Mouse (Mus musculus) cerebellum, adult 11 months (tissue): Measurements from ENCODE around the gene Olfr156.
"Not testable (repeated sequence)": the region's sequence is repeated elsewhere in the genome, so short reads cannot be mapped to it uniquely, and the experiment has no call there.

Experiments used
- DNase-seq: peaks from one replicate; pipeline ENCODE4 v3.0.0; 2022

Olfr156 gene

DNA sequence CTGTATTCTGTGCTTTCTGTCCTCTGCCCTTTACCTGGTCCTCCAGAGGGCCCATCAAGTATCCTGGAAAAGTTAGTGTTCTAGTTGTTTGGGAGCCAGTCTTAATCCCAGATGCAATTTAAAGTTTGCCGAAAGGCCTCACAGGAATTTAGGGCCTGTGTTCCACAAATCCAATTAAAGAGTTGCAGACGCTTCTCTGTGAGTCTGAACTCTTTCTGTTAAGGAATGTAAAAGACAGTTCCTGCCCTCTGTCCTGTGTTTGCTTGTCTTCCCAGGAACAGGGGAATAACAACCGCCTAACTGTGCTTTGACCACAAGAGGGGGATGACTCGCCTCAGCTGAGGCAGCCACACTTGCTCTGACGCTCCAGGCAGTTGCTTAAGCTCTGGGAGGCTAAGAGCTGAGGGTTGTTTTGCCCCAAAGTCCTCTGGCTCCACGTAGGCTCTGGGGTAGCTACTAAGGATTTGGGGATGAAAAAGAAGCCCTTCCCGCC lies at the start of gene Olfr156:
Gene Olfr156, minus strand, starts transcription at position 51 of the 493 bp plus-strand sequence.
- DNase-seq, result no peak

DNA sequence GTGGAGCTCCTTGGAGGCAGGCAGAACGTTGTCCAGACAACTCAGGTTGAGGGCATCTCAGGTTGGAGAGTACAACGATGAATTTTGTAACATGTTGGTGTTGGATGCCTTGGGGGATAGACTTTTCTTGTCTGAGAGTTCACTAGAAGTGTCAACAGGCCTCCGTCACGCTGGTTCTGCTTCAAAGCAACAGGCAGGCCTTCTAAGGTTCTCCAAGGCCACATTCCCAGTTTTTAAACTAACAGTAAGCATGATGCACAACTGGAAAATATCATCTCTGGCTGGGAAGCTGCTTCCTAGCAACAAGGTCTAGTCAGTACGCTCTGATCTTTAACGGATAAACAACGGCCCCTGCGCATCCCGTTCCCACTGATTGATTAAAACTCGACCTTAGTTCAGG lies 46.1 kb upstream of the Olfr156 start:
- no peak for DNase-seq

- no peak for DNase-seq
Measured at GRCm38 (mm10) chr4:43863298-43863697, 39.6 kb upstream of the Olfr156 start.

DNA sequence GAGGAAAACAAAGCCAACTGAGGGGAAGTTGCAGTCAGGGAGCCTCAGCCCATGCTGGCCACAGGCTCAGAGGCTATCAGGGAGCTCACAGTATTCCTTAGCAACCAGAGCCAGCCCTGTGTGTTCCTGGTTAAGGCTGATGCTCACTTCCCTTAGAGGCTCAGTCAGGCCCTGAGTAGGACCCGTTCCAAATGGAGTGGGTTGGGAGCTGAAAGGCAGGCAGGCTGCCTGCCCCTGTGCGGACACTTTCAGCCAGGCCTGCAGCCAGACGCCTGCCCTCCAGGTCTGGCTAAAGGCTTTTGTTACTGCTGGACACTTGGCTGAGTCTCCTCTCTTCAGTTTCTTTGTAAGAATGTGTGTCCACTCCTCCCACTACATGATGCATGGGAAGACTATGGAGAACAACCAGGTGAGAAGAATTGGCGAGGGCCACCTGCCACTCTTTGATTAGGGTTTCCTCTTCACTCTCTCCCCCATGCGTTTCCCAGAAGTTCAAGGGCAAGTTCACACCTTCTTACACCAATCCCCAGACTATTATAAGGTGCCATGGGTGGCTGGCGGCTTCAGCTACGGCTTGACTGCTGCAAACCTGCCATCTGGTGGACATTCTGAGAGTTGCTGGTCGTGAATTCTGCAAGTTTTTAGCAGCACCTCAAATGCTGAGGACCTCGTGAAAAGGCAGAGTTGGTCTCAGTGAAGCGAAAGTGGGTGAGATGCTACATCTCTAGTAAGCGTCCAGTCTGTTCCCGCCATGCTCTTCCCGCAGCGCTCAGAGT lies 37.2 kb upstream of the Olfr156 start:
- DNase-seq, result peak; percentile 48

DNA sequence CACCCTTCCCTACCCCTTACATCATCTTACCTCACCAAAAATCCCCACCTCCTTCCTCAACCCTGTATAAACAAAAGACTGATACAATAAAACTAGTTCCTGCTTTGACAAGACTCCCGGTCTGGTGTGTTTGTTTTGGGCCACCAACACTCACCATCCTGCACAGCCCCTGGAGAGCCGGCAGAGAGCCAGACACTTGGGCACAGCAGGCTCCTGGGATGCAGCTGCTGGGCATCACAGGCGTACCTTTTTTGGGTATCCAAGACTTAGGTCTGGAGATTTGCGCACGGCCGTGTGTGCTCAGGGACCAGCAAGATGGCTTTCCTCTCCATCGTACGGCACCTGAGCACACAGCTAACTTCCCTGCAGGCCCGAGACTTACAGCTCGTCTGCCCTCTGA lies 36.2 kb upstream of the Olfr156 start:
- no peak for DNase-seq

GRCm38 (mm10) chr4:43854101-43854500 lies 30.4 kb upstream of the Olfr156 start:
- DNase-seq, result no peak

DNA sequence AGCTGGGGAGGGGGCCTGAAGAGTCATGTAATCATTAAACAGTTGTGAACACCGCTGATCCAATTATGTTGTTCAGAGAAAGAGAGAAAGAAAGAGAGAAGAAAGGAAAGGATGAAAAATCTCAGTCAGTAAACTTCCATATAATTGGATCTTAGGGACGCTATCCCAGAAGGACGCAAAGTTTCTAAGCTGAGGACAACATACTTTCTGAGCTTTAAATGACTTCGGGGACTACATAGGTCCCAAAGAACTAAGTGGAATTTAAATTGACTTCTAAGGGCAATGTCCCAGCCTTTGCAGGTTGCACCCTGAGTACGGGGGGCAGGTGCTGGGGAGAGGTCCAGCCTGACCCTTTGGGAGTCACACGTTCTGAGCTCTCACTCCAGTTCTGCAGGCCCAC lies 27.6 kb upstream of the Olfr156 start, which contains the start of gene Olfr155:
Gene Olfr155, plus strand, starts transcription at position 301 of the 400 bp plus-strand sequence.
- DNase-seq, result no peak

DNA sequence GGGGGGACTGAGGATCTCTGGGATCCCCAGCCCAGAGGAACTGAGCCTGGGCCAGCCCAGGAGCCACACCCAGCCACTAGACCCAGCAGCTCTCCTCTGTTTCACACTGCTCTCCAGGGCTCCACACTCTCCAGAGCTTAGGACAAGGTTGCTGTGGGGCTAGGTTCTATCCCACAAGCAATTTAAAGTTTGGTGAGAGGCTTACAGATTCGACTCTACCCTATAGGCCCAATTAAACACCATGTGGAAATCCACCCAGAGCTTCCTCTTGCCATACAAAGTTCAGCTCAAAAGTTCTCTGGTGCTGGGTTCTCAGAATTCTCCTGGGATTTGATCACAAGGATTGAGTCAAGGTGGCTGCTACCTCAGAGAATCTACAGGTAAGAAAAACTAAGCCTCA lies 16.4 kb upstream of the Olfr156 start, which contains the start of gene Olfr157:
Gene Olfr157, minus strand, starts transcription at position 101 of the 400 bp plus-strand sequence.
- DNase-seq, result no peak

- DNase-seq, result no peak
Measured at GRCm38 (mm10) chr4:43838326-43838725, 14.6 kb upstream of the Olfr156 start.

- no peak for DNase-seq
Measured at GRCm38 (mm10) chr4:43834749-43835148, 11.1 kb upstream of the Olfr156 start.

GRCm38 (mm10) chr4:43833752-43834151 lies 10.1 kb upstream of the Olfr156 start:
- DNase-seq, result no peak

DNA sequence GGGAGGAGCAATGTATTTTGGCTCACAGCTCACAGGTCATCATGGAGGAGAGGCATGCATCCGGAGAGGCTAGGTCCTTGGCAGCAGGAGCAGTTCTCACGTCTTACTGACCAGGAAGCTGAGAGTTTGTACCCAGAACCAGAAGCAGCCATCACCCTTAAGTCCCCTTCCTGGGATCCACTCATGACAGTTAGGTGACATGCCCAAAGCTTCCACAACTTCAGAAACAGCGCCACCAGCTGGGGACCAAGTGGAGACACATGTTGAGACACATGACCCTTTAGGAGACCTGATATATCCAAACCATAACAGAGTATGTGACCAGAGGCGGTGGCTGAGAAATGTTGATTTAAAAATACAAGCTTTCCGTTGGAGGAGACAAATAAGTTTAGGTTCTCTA lies 8.3 kb upstream of the Olfr156 start:
- no peak for DNase-seq

GRCm38 (mm10) chr4:43828806-43829205 lies 5.1 kb upstream of the Olfr156 start:
- DNase-seq, result no peak

DNA sequence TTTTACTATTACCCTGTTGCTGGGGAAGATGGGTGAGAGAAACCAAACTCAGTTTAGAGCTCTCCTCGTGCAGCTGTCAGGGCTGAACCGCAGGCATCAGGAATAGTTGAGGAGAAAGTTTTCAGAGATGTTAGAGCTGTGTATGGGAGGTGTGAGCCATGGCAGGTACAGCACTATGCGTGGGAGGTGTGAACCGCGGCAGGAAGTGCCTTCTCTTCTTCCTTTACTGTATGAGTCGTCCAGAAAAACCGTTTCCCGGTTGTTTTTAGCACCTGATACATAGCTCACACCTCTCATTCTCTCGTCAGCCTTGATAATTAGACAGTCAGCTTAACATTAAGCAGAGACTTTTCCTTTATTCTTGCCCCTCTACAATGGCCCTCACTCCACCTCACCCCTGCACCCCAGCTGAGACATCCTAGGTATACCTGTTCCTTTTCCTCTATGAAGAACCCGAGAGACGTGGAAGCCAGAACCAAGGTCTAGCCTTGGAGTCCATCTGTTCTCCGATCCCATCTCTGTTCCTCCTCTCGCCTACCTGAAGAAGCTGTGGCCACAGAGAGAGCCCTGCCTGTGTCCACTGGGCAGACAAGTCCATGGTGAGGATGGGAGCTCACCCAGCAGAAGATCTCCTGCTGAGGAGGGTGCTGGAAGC lies 672 bp downstream of the Olfr156 start:
- no peak for DNase-seq

DNA sequence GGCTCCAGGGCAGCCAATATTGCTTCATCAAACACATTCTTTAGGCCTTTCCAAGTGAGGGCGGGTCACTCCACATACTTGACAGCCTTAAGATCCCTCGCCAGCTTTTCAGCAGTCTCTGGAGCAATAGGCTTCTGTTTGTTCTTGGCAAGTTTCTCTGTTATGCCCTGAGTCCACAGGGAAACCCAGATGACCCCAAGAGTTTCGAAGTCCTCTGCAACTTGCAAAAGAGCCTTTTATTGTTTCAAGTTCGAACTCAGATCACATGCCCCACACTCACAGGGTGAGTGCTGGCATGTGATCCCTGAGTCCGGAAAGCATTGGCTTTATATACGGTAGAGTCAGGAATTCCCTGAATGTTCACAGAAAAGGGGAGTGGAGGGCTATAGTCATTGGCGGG lies 24.8 kb downstream of the Olfr156 start:
- DNase-seq, result no peak

DNA sequence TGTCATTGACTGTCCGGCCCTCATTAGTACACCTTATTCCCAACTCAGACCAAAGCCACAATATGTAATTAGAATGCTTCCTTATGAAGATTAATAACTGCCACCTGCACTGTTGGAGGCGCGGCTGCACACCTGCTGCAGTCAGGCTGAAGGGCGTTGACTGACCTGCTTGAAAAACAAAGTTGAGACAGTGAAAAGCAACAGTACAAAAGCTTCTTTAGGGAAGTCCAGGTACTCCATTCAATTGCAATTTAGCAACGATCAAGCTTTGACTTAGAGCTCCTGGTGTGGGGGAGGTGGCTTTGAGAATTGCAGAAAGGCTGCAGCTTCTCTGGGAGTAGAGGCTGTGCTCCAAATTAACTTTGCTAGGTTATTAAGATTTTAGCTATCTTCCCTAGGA lies 27.9 kb downstream of the Olfr156 start:
- not testable (repeated sequence) for DNase-seq

- DNase-seq, result no peak
Measured at GRCm38 (mm10) chr4:43795296-43795695, 28.4 kb downstream of the Olfr156 start.

DNA sequence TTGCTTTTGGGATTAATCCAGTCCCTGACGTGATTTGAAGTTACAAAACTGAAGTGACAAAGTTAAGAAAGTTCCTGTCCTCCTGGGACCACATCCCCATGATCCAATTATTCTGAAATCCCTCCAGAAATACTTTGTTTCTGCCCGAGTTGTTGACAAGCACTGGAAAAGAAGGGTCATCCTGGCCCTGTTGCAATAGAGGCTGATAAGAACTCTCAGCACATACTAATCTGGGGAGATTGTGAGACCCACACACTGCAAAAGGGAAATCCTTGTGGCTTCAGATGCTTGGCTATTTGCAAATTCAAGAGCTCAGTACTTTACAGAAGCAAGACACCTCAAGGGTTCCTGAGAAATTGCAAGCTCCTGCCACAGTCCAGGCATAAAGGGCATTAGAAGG lies 51.4 kb downstream of the Olfr156 start:
- no peak for DNase-seq

DNA sequence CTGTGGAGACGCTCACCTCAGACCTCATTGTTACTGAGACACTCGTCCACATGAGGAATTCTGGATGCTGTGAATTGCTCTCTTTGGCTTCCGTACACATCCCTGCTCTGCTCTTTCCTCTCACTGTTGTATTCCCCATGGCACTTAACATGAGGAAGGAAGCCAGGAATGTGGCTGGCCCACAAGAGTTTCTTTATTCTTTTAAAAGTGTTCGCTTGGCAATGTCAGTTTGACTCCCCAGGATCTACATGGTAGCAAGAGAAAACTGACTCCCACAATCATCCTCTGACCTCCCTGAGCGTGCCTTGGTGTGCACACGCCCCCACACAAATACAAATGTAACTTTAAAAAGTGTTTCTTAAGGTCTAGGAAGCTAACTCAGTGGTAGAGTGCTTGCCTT lies 52.1 kb downstream of the Olfr156 start:
- no peak for DNase-seq

GRCm38 (mm10) chr4:43770909-43771308 lies 52.8 kb downstream of the Olfr156 start, which contains the start of gene Olfr159:
Olfr159 (minus strand) TSS chr4:43771009.
- no peak for DNase-seq
